Mouse (Mus musculus) midbrain, embryonic 15.5 days (tissue): ENCODE measurements at regions not wholly inside any gene's neighbourhood (a gene's known extent, or its start where the extent isn't known, plus 50 kb on each side); places are given as distances from the start of the nearest gene placed in this dataset.

Source experiments
- ATAC-seq: fragments of 200-750 bp; cut with Nextera tagmentation; replicated peaks from 2 replicates; pipeline ENCODE4 v1.8.0; 2017; ENCODE audit warnings: moderate TSS enrichment
- H3K27ac ChIP-seq: fragments of 300-500 bp; sonication (generic); 2 replicates; pipeline ENCODE4 v1.5.1; 2015; ENCODE audit warnings: mild to moderate bottlenecking, inconsistent platforms
- H3K27me3 ChIP-seq: fragments of 300-500 bp; sonication (generic); replicated peaks from 2 replicates; pipeline ENCODE4 v1.6.1; 2015; ENCODE audit warnings: inconsistent platforms
- H3K36me3 ChIP-seq: fragments of 300-500 bp; sonication (generic); replicated peaks from 2 replicates; pipeline ENCODE4 v1.6.1; 2015; ENCODE audit warnings: inconsistent platforms
- H3K4me1 ChIP-seq: fragments of 300-500 bp; sonication (generic); 2 replicates; pipeline ENCODE4 v1.6.1; 2015; ENCODE audit warnings: inconsistent platforms
- H3K4me2 ChIP-seq: fragments of 300-500 bp; sonication (generic); 2 replicates; pipeline ENCODE4 v1.6.1; 2015; ENCODE audit warnings: inconsistent platforms, mild to moderate bottlenecking, moderate library complexity
- H3K4me3 ChIP-seq: fragments of 300-500 bp; sonication (generic); 2 replicates; pipeline ENCODE4 v1.5.1; 2015; ENCODE audit warnings: mild to moderate bottlenecking, inconsistent platforms
- H3K9ac ChIP-seq: fragments of 300-500 bp; sonication (generic); 2 replicates; pipeline ENCODE4 v1.6.1; 2015; ENCODE audit warnings: mild to moderate bottlenecking, inconsistent platforms
- H3K9me3 ChIP-seq: fragments of 300-500 bp; sonication (generic); 2 replicates; pipeline ENCODE4 v1.6.1; 2016; ENCODE audit warnings: inconsistent platforms
- WGBS: fragments of 180-500 bp; shearing (Covaris S2); methylation state at CpG from one replicate; pipeline ENCODE4 v1.1.7; 2015; ENCODE audit warnings: mixed read lengths; 5-methylcytosine and 5-hydroxymethylcytosine counted together

GRCm38 (mm10) chr2:10755375-10755774 lies 385.1 kb downstream of the Sfmbt2 start:
- no peak overlapping the region for H3K27ac ChIP-seq
- no peak overlapping the region for H3K4me2 ChIP-seq
- 68% methylated on average over 3 of the region's 3 CpGs for WGBS
- H3K4me1 ChIP-seq: peaks cover 7% of the 10 kb centered on the region
- H3K9me3 ChIP-seq: no peaks in the 10 kb centered on the region
- H3K9ac ChIP-seq: no peak overlapping the region
- no peak; the same call in 1 of the 2 replicates for ATAC-seq
- no peaks in the 10 kb centered on the region for H3K36me3 ChIP-seq
- no peaks in the 10 kb centered on the region; the same call in 1 of the 2 replicates for H3K27me3 ChIP-seq
- no peak overlapping the region for H3K4me3 ChIP-seq

DNA sequence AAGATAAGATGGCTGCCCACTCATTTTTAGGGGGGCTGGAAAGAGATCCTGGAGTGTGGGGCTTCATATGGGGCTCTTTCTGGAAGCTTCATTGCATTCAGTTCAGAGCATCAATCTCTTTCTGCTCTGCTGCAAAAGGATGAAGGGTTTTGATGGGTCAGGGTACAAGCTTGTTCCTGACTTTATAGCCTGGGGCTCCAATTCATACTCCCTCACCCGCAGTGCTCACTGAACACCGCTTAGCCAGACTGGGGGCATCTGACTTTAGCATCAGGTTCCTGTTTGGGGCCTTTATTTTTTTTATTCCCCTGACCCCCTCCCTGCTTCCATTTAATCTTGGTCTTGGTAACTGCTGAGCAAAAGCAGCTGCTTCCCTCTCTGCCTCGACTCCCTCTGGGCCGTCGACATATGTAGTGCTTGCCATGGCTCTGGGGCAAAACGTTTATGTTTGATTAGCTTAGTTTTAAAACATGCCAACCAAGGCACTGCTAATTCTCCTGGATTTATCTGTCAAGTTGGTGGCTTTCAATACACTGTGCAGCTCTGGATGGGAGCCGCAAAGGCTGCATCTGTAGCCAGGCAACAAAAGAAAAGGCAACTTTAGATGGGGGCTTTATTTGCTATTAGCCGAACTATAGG lies 387.0 kb downstream of the Sfmbt2 start:
- Histone ChIP-seq H3K27ac (no peak overlapping the region), H3K9me3 (no peaks in the 10 kb centered on the region), H3K27me3 (no peaks in the 10 kb centered on the region; the same call in 1 of the 2 replicates), H3K4me3 (no peak overlapping the region), H3K36me3 (no peaks in the 10 kb centered on the region), H3K4me2 (no peak overlapping the region), H3K4me1 (peaks cover 7% of the 10 kb centered on the region), H3K9ac (no peak overlapping the region)
- 21% methylated on average over 8 of the region's 8 CpGs for WGBS
- ATAC-seq: peak; percentile 72

- Histone ChIP-seq H3K4me2 (no peak overlapping the region), H3K27ac (no peak overlapping the region), H3K9ac (no peak overlapping the region), H3K27me3 (no peaks in the 10 kb centered on the region; the same call in 1 of the 2 replicates), H3K4me1 (peaks cover 7% of the 10 kb centered on the region), H3K9me3 (no peaks in the 10 kb centered on the region), H3K4me3 (no peak overlapping the region), H3K36me3 (no peaks in the 10 kb centered on the region)
- ATAC-seq: no peak
- WGBS: 50% methylated on average over 1 of the region's 1 CpGs
Measured at GRCm38 (mm10) chr2:10757886-10758285, 387.6 kb downstream of the Sfmbt2 start.

GRCm38 (mm10) chr2:10762236-10762635 lies 391.9 kb downstream of the Sfmbt2 start:
- no peaks in the 10 kb centered on the region for H3K9me3 ChIP-seq
- H3K4me2 ChIP-seq: no peak overlapping the region
- H3K4me1 ChIP-seq: peaks cover 4% of the 10 kb centered on the region
- WGBS: 78% methylated on average over 4 of the region's 4 CpGs
- ATAC-seq: no peak
- H3K4me3 ChIP-seq: no peak overlapping the region
- no peak overlapping the region for H3K9ac ChIP-seq
- no peaks in the 10 kb centered on the region for H3K27me3 ChIP-seq
- no peak overlapping the region for H3K27ac ChIP-seq
- no peaks in the 10 kb centered on the region for H3K36me3 ChIP-seq

DNA sequence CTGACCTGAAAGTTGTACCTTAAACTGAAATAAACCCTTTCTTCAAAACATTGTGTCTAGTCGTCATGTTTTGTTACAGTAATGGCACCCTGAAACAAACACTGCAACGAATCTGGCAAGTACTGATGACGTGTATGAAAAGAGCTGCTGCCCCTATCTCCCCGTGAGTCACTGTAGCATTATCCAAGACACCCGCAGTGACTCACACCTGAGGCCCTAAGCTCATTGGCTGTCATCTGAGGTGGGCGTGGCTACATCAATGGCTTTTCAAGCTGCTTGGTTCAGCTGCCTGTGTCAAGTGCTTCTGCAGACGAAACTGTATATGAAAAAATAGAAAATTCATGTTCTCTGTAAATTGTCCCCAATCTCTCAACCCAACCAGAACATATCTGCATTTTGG lies 388.8 kb upstream of the Prkcq start:
- Histone ChIP-seq H3K36me3 (no peaks in the 10 kb centered on the region), H3K27me3 (no peaks in the 10 kb centered on the region), H3K4me2 (no peak overlapping the region), H3K4me3 (no peak overlapping the region), H3K9ac (no peak overlapping the region), H3K27ac (no peak overlapping the region), H3K4me1 (no peaks in the 10 kb centered on the region; the same call in 1 of the 2 replicates), H3K9me3 (no peaks in the 10 kb centered on the region)
- 64% methylated on average over 7 of the region's 7 CpGs for WGBS
- ATAC-seq: no peak

- no peak; the same call in 1 of the 2 replicates for ATAC-seq
- H3K4me1 ChIP-seq: no peaks in the 10 kb centered on the region; the same call in 1 of the 2 replicates
Measured at GRCm38 (mm10) chr2:10783594-10783993, 388.3 kb upstream of the Prkcq start.

GRCm38 (mm10) chr2:10784266-10784665 lies 387.6 kb upstream of the Prkcq start:
- WGBS: 52% methylated on average over 1 of the region's 2 CpGs
- no peak for ATAC-seq
- Histone ChIP-seq H3K9ac (no peak overlapping the region), H3K9me3 (no peaks in the 10 kb centered on the region), H3K27ac (no peak overlapping the region), H3K36me3 (no peaks in the 10 kb centered on the region), H3K27me3 (no peaks in the 10 kb centered on the region), H3K4me2 (no peak overlapping the region), H3K4me1 (no peaks in the 10 kb centered on the region; the same call in 1 of the 2 replicates), H3K4me3 (no peak overlapping the region)

More at GRCm38 (mm10) chr2:10783594-10783993, 388.3 kb upstream of the Prkcq start:
- no peak overlapping the region for H3K27ac ChIP-seq
- H3K4me3 ChIP-seq: no peak overlapping the region
- WGBS: 70% methylated on average over 6 of the region's 6 CpGs
- H3K27me3 ChIP-seq: no peaks in the 10 kb centered on the region
- no peaks in the 10 kb centered on the region for H3K9me3 ChIP-seq
- no peak overlapping the region for H3K9ac ChIP-seq
- H3K4me2 ChIP-seq: no peak overlapping the region
- H3K36me3 ChIP-seq: no peaks in the 10 kb centered on the region

- Histone ChIP-seq H3K4me1 (no peaks in the 10 kb centered on the region; the same call in 1 of the 2 replicates), H3K9me3 (no peaks in the 10 kb centered on the region), H3K27ac (no peak overlapping the region), H3K4me3 (no peak overlapping the region), H3K36me3 (no peaks in the 10 kb centered on the region), H3K4me2 (no peak overlapping the region), H3K27me3 (no peaks in the 10 kb centered on the region), H3K9ac (no peak overlapping the region)
- WGBS: 24% methylated on average over 2 of the region's 2 CpGs
- ATAC-seq: no peak
Measured at GRCm38 (mm10) chr2:10785156-10785555, 386.8 kb upstream of the Prkcq start.

GRCm38 (mm10) chr2:10788509-10788908 lies 383.4 kb upstream of the Prkcq start:
- WGBS: 8% methylated on average over 1 of the region's 1 CpGs
- ATAC-seq: peak; percentile 56; the same call in 1 of the 2 replicates

GRCm38 (mm10) chr2:10791233-10791632 lies 380.7 kb upstream of the Prkcq start:
- Histone ChIP-seq H3K4me2 (no peak overlapping the region), H3K36me3 (no peaks in the 10 kb centered on the region), H3K9ac (no peak overlapping the region), H3K9me3 (no peaks in the 10 kb centered on the region), H3K27me3 (no peaks in the 10 kb centered on the region), H3K27ac (no peak overlapping the region), H3K4me1 (no peaks in the 10 kb centered on the region), H3K4me3 (no peak overlapping the region)
- ATAC-seq: no peak

More at GRCm38 (mm10) chr2:10788509-10788908, 383.4 kb upstream of the Prkcq start:
- no peak overlapping the region for H3K27ac ChIP-seq
- no peaks in the 10 kb centered on the region for H3K36me3 ChIP-seq
- no peak overlapping the region for H3K4me3 ChIP-seq
- no peak overlapping the region for H3K4me2 ChIP-seq
- H3K27me3 ChIP-seq: no peaks in the 10 kb centered on the region
- H3K9ac ChIP-seq: no peak overlapping the region
- H3K4me1 ChIP-seq: no peaks in the 10 kb centered on the region; the same call in 1 of the 2 replicates
- no peaks in the 10 kb centered on the region for H3K9me3 ChIP-seq

DNA sequence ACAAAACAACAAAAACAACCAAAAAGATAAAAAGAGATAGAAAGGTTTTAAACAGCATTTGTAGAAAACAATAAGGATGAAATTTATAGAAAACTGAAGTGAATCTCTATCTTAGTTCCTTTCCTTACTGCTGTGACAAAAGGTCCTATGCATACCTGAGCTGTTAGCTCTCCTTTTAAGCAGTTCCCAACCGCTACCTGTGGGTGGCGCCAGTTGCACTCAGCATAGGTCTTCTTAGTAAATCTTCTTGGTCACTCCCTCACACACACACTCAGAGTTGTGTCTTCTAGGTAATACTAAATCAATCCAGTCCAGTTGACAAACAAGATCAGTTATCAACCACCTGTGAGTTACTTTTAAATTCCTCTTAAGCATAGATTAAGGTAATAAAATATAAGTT lies 355.5 kb upstream of the Prkcq start:
- ATAC-seq: no peak
- H3K4me3 ChIP-seq: no peak overlapping the region
- H3K36me3 ChIP-seq: no peaks in the 10 kb centered on the region
- 39% methylated on average over 2 of the region's 2 CpGs for WGBS
- H3K4me1 ChIP-seq: no peaks in the 10 kb centered on the region
- H3K4me2 ChIP-seq: no peak overlapping the region
- no peak overlapping the region for H3K9ac ChIP-seq
- H3K27ac ChIP-seq: no peak overlapping the region
- H3K27me3 ChIP-seq: no peaks in the 10 kb centered on the region
- no peaks in the 10 kb centered on the region for H3K9me3 ChIP-seq

GRCm38 (mm10) chr2:10825278-10826133 lies 346.4 kb upstream of the Prkcq start:
- Histone ChIP-seq H3K4me1 (no peaks in the 10 kb centered on the region), H3K36me3 (no peaks in the 10 kb centered on the region), H3K9me3 (no peaks in the 10 kb centered on the region), H3K9ac (no peak overlapping the region), H3K27me3 (peaks cover 7% of the 10 kb centered on the region; the same call in 1 of the 2 replicates), H3K4me3 (peak overlapping the region; percentile 42), H3K27ac (no peak overlapping the region), H3K4me2 (peak overlapping the region; percentile 54)
- ATAC-seq: peak; percentile 93
- WGBS: 27% methylated on average over 29 of the region's 29 CpGs
